Mouse (Mus musculus) spleen, adult 12 weeks (tissue): Measurements from ENCODE around the gene Sema3b.

Experiments used
- DNase-seq: peaks from one replicate; pipeline ENCODE4 v3.0.0; 2022; ENCODE audit warnings: low spot score

The Sema3b gene

GRCm38 (mm10) chr9:107608741-107609432, at the start of gene Sema3b:
Gene Sema3b (minus strand): TSS chr9:107609229.
- no peak for DNase-seq

GRCm38 (mm10) chr9:107658096-107658495, 49.1 kb upstream of the Sema3b start:
- DNase-seq: no peak

GRCm38 (mm10) chr9:107657144-107657543, 48.1 kb upstream of the Sema3b start:
- DNase-seq: no peak

- DNase-seq: no peak
Observed at GRCm38 (mm10) chr9:107654585-107654984, 45.6 kb upstream of the Sema3b start.

- no peak for DNase-seq
Observed at GRCm38 (mm10) chr9:107653474-107653873, 44.4 kb upstream of the Sema3b start.

GRCm38 (mm10) chr9:107650708-107651481, 41.9 kb upstream of the Sema3b start:
- no peak for DNase-seq

- DNase-seq: no peak
Observed at GRCm38 (mm10) chr9:107650225-107650624, 41.2 kb upstream of the Sema3b start.

GRCm38 (mm10) chr9:107648767-107649166, 39.7 kb upstream of the Sema3b start:
- no peak for DNase-seq

- no peak for DNase-seq
Observed at GRCm38 (mm10) chr9:107646975-107647374, 37.9 kb upstream of the Sema3b start.

- peak; percentile 65 for DNase-seq
Observed at GRCm38 (mm10) chr9:107645577-107645976, 36.5 kb upstream of the Sema3b start.

GRCm38 (mm10) chr9:107645153-107645510, 36.1 kb upstream of the Sema3b start:
- no peak for DNase-seq

- DNase-seq: peak; percentile 83
Observed at GRCm38 (mm10) chr9:107644495-107645152, 35.6 kb upstream of the Sema3b start.

GRCm38 (mm10) chr9:107643544-107644214, 34.6 kb upstream of the Sema3b start:
- no peak for DNase-seq

GRCm38 (mm10) chr9:107641666-107642065, 32.6 kb upstream of the Sema3b start:
- no peak for DNase-seq

- no peak for DNase-seq
Observed at GRCm38 (mm10) chr9:107640257-107640772, 31.3 kb upstream of the Sema3b start.

GRCm38 (mm10) chr9:107637070-107637469, 28.0 kb upstream of the Sema3b start:
- no peak for DNase-seq

- DNase-seq: peak; percentile 96
Observed at GRCm38 (mm10) chr9:107635279-107636028, 26.4 kb upstream of the Sema3b start, which contains the start of gene Gnai2. Gene Gnai2 (minus strand): TSS chr9:107635367.

GRCm38 (mm10) chr9:107634406-107635278, 25.6 kb upstream of the Sema3b start:
- DNase-seq: no peak

GRCm38 (mm10) chr9:107633661-107634405, 24.8 kb upstream of the Sema3b start:
- no peak for DNase-seq
